Mouse (Mus musculus): Measurements from ENCODE around the gene Morc2a. TPM values are rescaled to one million over a fixed set of nuclear protein-coding genes. Genes with fewer than 3 reads are reported as not detected.

The Morc2a gene
- polyA plus RNA-seq, 1 experiment from 2014 or later, result 30.0 TPM

GRCm38 (mm10) chr11:3727438-3728105 lies 78.6 kb downstream of the Morc2a start:
- H3K4me2 ChIP-seq (ENCODE audit: low read depth, severe bottlenecking), result no peak overlapping the region
- no peak for ATAC-seq (ENCODE audit: insufficient number of reproducible peaks, low FRiP score, low TSS enrichment, low read depth)
- 77% methylated on average over 9 of the region's 9 CpGs for WGBS

GRCm38 (mm10) chr11:3731469-3731868 lies 82.5 kb downstream of the Morc2a start:
- no peak overlapping the region for H3K9ac ChIP-seq (ENCODE audit: low read length)
- no peak overlapping the region for H3K4me2 ChIP-seq (ENCODE audit: low read depth, severe bottlenecking)
- H3K9me3 ChIP-seq (ENCODE audit: control insufficient read depth, low read length), result no peaks in the 10 kb centered on the region
- H3K36me3 ChIP-seq (ENCODE audit: control insufficient read depth, insufficient read depth, low read length), result no peaks in the 10 kb centered on the region
- no peak overlapping the region for H3K4me3 ChIP-seq (ENCODE audit: low read depth, low read length)
- no peaks in the 10 kb centered on the region for H3K4me1 ChIP-seq (ENCODE audit: control insufficient read depth, insufficient read depth, low read length)
- H3K27me3 ChIP-seq (ENCODE audit: control insufficient read depth, insufficient read depth, low read length), result no peaks in the 10 kb centered on the region
- WGBS, result 89% methylated on average over 4 of the region's 4 CpGs
- no peak for ATAC-seq (ENCODE audit: insufficient number of reproducible peaks, low FRiP score, low TSS enrichment, low read depth)
- H3K27ac ChIP-seq (replicated peaks; ENCODE audit: low read depth, low read length), result no peak overlapping the region
- DNase-seq (ENCODE audit: low spot score), result no peak

More at GRCm38 (mm10) chr11:3727438-3728105, 78.6 kb downstream of the Morc2a start:
- no peaks in the 10 kb centered on the region for H3K36me3 ChIP-seq (ENCODE audit: control insufficient read depth, insufficient read depth, low read length)
- H3K4me1 ChIP-seq (ENCODE audit: control insufficient read depth, insufficient read depth, low read length), result no peaks in the 10 kb centered on the region
- H3K9ac ChIP-seq (ENCODE audit: low read length), result no peak overlapping the region
- H3K27me3 ChIP-seq (ENCODE audit: control insufficient read depth, insufficient read depth, low read length), result no peaks in the 10 kb centered on the region
- H3K4me3 ChIP-seq (ENCODE audit: low read depth, low read length), result no peak overlapping the region
- no peak for DNase-seq (ENCODE audit: low spot score)
- no peak overlapping the region for H3K27ac ChIP-seq (replicated peaks; ENCODE audit: low read depth, low read length)
- no peaks in the 10 kb centered on the region for H3K9me3 ChIP-seq (ENCODE audit: control insufficient read depth, low read length)

GRCm38 (mm10) chr11:3733933-3734636 lies 85.1 kb downstream of the Morc2a start:
- Histone ChIP-seq H3K4me3 (ENCODE audit: low read depth, low read length) (no peak overlapping the region), H3K27me3 (ENCODE audit: control insufficient read depth, insufficient read depth, low read length) (no peaks in the 10 kb centered on the region), H3K27ac (replicated peaks; ENCODE audit: low read depth, low read length) (no peak overlapping the region), H3K36me3 (ENCODE audit: control insufficient read depth, insufficient read depth, low read length) (no peaks in the 10 kb centered on the region), H3K9me3 (ENCODE audit: control insufficient read depth, low read length) (no peaks in the 10 kb centered on the region), H3K4me2 (ENCODE audit: low read depth, severe bottlenecking) (no peak overlapping the region), H3K9ac (ENCODE audit: low read length) (no peak overlapping the region), H3K4me1 (ENCODE audit: control insufficient read depth, insufficient read depth, low read length) (no peaks in the 10 kb centered on the region)
- no peak for DNase-seq (ENCODE audit: low spot score)
- ATAC-seq (ENCODE audit: insufficient number of reproducible peaks, low FRiP score, low TSS enrichment, low read depth), result no peak
- WGBS, result 82% methylated on average over 14 of the region's 14 CpGs

- Histone ChIP-seq H3K27me3 (ENCODE audit: control insufficient read depth, insufficient read depth, low read length) (no peaks in the 10 kb centered on the region), H3K27ac (replicated peaks; ENCODE audit: low read depth, low read length) (no peak overlapping the region), H3K4me2 (ENCODE audit: low read depth, severe bottlenecking) (no peak overlapping the region), H3K9ac (ENCODE audit: low read length) (no peak overlapping the region), H3K4me1 (ENCODE audit: control insufficient read depth, insufficient read depth, low read length) (no peaks in the 10 kb centered on the region), H3K4me3 (ENCODE audit: low read depth, low read length) (no peak overlapping the region), H3K9me3 (ENCODE audit: control insufficient read depth, low read length) (no peaks in the 10 kb centered on the region), H3K36me3 (ENCODE audit: control insufficient read depth, insufficient read depth, low read length) (no peaks in the 10 kb centered on the region)
- ATAC-seq (ENCODE audit: insufficient number of reproducible peaks, low FRiP score, low TSS enrichment, low read depth) (no peak), DNase-seq (ENCODE audit: low spot score) (no peak)
- 80% methylated on average over 11 of the region's 11 CpGs for WGBS
These were observed 86.7 kb downstream of the Morc2a start for GRCm38 (mm10) chr11:3735715-3736114.

GRCm38 (mm10) chr11:3738778-3739177 lies 89.8 kb downstream of the Morc2a start:
- H3K27ac ChIP-seq (replicated peaks; ENCODE audit: low read depth, low read length), result no peak overlapping the region
- ATAC-seq (ENCODE audit: insufficient number of reproducible peaks, low FRiP score, low TSS enrichment, low read depth), result no peak
- no peaks in the 10 kb centered on the region for H3K36me3 ChIP-seq (ENCODE audit: control insufficient read depth, insufficient read depth, low read length)
- H3K9ac ChIP-seq (ENCODE audit: low read length), result no peak overlapping the region
- no peaks in the 10 kb centered on the region for H3K9me3 ChIP-seq (ENCODE audit: control insufficient read depth, low read length)
- WGBS, result 79% methylated on average over 2 of the region's 2 CpGs
- no peaks in the 10 kb centered on the region for H3K4me1 ChIP-seq (ENCODE audit: control insufficient read depth, insufficient read depth, low read length)
- H3K4me2 ChIP-seq (ENCODE audit: low read depth, severe bottlenecking), result no peak overlapping the region
- no peak overlapping the region for H3K4me3 ChIP-seq (ENCODE audit: low read depth, low read length)
- no peak for DNase-seq (ENCODE audit: low spot score)
- H3K27me3 ChIP-seq (ENCODE audit: control insufficient read depth, insufficient read depth, low read length), result no peaks in the 10 kb centered on the region

Other genes with a start within 250 kb of the Morc2a start
- 45.5 and 51.6 TPM in 2 replicates for gene Limk2, start 240.0 kb upstream of the Morc2a start, polyA plus RNA-seq (2014; fragmentation: Nextera tagmentation; extraction: Ambion mirVana)
- 42.4 and 48.0 TPM in 2 replicates for gene Rnf185, start 196.8 kb upstream of the Morc2a start, polyA plus RNA-seq (2014; fragmentation: Nextera tagmentation; extraction: Ambion mirVana)
- gene Pla2g3, start 160.9 kb upstream of the Morc2a start, polyA plus RNA-seq (2014; fragmentation: Nextera tagmentation; extraction: Ambion mirVana), result 0.75 and 0.76 TPM in 2 replicates
- 0.08 TPM in 1 of 2 replicates, not detected in the other for gene Inpp5j, start 144.4 kb upstream of the Morc2a start, polyA plus RNA-seq (2014; fragmentation: Nextera tagmentation; extraction: Ambion mirVana)
- gene Selenom, start 134.5 kb upstream of the Morc2a start, polyA plus RNA-seq (2014; fragmentation: Nextera tagmentation; extraction: Ambion mirVana), result 53.0 and 54.6 TPM in 2 replicates
- gene Smtn, start 108.6 kb upstream of the Morc2a start, polyA plus RNA-seq (2014; fragmentation: Nextera tagmentation; extraction: Ambion mirVana), result 38.8 TPM in 2 replicates
- gene Osbp2, start 214.7 kb downstream of the Morc2a start, polyA plus RNA-seq (2014; fragmentation: Nextera tagmentation; extraction: Ambion mirVana), result 0.30 and 0.69 TPM in 2 replicates
- 0.33 and 0.47 TPM in 2 replicates for gene 4921536K21Rik, start 245.9 kb downstream of the Morc2a start, polyA plus RNA-seq (2014; fragmentation: Nextera tagmentation; extraction: Ambion mirVana)
- gene Dusp18, start 246.0 kb downstream of the Morc2a start, polyA plus RNA-seq (2014; fragmentation: Nextera tagmentation; extraction: Ambion mirVana), result 13.7 and 14.5 TPM in 2 replicates